ENCODE assay signal across 8 mouse cellular contexts in genomic region chr1:171063569-171064490, GRCm38 (mm10). TPM values are rescaled to one million over a fixed set of nuclear protein-coding genes. Genes with fewer than 3 reads are reported as not detected.
DNase-seq lines count a peak whose midpoint lies in the region; ATAC-seq and TF ChIP-seq lines count a peak whose summit lies in the region.
"Not testable (repeated sequence)": the region's sequence is repeated elsewhere in the genome, so short reads cannot be mapped to it uniquely, and the experiment has no call there.

No protein-coding gene starts in this region.

- H3K36me3 ChIP-seq in G1E (replicated peaks); hindbrain, embryonic 14.5 days (replicated peaks; ENCODE audit: control insufficient read depth, insufficient read depth); lung, embryonic 16.5 days (ENCODE audit: control insufficient read depth, insufficient read depth, low read length); neural tube, embryonic 15.5 days: not testable (repeated sequence)

- peaks cover 17% of the 10 kb centered on the region for H3K9me3 ChIP-seq in G1E (replicated peaks)
- H3K9me3 ChIP-seq in hindbrain, embryonic 14.5 days (ENCODE audit: control insufficient read depth, low read length); lung, embryonic 16.5 days (ENCODE audit: control insufficient read depth, low read length); neural tube, embryonic 15.5 days (replicated peaks): not testable (repeated sequence)

- H3K9ac ChIP-seq in hindbrain, embryonic 14.5 days; neural tube, embryonic 15.5 days (replicated peaks): not testable (repeated sequence)
- peak overlapping the region; percentile 7; the same call in 1 of the 2 replicates for H3K9ac ChIP-seq in lung, embryonic 16.5 days (ENCODE audit: low read length)

- not testable (repeated sequence) for DNase-seq in G1E (ENCODE audit: low spot score); hindbrain, embryonic 14.5 days (ENCODE audit: low spot score)
- peak; percentile 62 for DNase-seq in embryo, embryonic 9.5 days (ENCODE audit: extremely low spot score)
- DNase-seq in gastrocnemius, postnatal 10 days: peak; percentile 56
- DNase-seq in layer of hippocampus, postnatal 25 days (ENCODE audit: extremely low spot score in 1 of 2, low spot score in 1 of 2): peak; percentile 47 to 68
- peak; percentile 72 for DNase-seq in testis, postnatal 10 days (ENCODE audit: low spot score)

- ATAC-seq in G1E (ENCODE audit: extremely low read depth, insufficient number of reproducible peaks, low FRiP score, poor library complexity, severe bottlenecking): not testable (repeated sequence)
- ATAC-seq in hindbrain, embryonic 14.5 days (ENCODE audit: low FRiP score): peak; percentile 65
- ATAC-seq in lung, embryonic 16.5 days (ENCODE audit: low read depth): peak; percentile 76
- ATAC-seq in neural tube, embryonic 15.5 days (ENCODE audit: low FRiP score): peak; percentile 74

- peaks cover 14% of the 10 kb centered on the region for H3K4me1 ChIP-seq in G1E (ENCODE audit: insufficient read depth, low read depth, low read length)
- not testable (repeated sequence) for H3K4me1 ChIP-seq in hindbrain, embryonic 14.5 days (replicated peaks; ENCODE audit: control insufficient read depth, insufficient read depth, low read length)
- H3K4me1 ChIP-seq in lung, embryonic 16.5 days (replicated peaks; ENCODE audit: control insufficient read depth, insufficient read depth, low read length): peaks cover 12% of the 10 kb centered on the region
- H3K4me1 ChIP-seq in neural tube, embryonic 15.5 days: peaks cover 11% of the 10 kb centered on the region

- TF ChIP-seq CTCF in G1E (IDR thresholded peaks at IDR 0.05; ENCODE audit: low read depth, low read length): not testable (repeated sequence)

- H3K4me2 ChIP-seq in hindbrain, embryonic 14.5 days (replicated peaks): peak overlapping the region; percentile 30
- H3K4me2 ChIP-seq in lung, embryonic 16.5 days (ENCODE audit: low read depth, low read length): peak overlapping the region; percentile 51
- peak overlapping the region; percentile 47 for H3K4me2 ChIP-seq in neural tube, embryonic 15.5 days

- H3K4me3 ChIP-seq in G1E (ENCODE audit: low read depth, low read length): peak overlapping the region; percentile 61
- H3K4me3 ChIP-seq in hindbrain, embryonic 14.5 days (replicated peaks; ENCODE audit: low read length): peak overlapping the region; percentile 20
- H3K4me3 ChIP-seq in lung, embryonic 16.5 days (ENCODE audit: low read length): peak overlapping the region; percentile 43
- H3K4me3 ChIP-seq in neural tube, embryonic 15.5 days (replicated peaks): peak overlapping the region; percentile 32

- not testable (repeated sequence) for H3K27ac ChIP-seq in hindbrain, embryonic 14.5 days; lung, embryonic 16.5 days (ENCODE audit: low read length); neural tube, embryonic 15.5 days (replicated peaks)

- 8% methylated on average over 36 of the region's 61 CpGs for WGBS in hindbrain, embryonic 14.5 days
- 8% methylated on average over 36 of the region's 61 CpGs for WGBS in lung, embryonic 16.5 days
- WGBS in neural tube, embryonic 15.5 days: 8% methylated on average over 40 of the region's 61 CpGs

- H3K27me3 ChIP-seq in G1E (ENCODE audit: insufficient read depth, low read length): not testable (repeated sequence)
- peaks cover 30% of the 10 kb centered on the region for H3K27me3 ChIP-seq in hindbrain, embryonic 14.5 days (ENCODE audit: control insufficient read depth, insufficient read depth, low read length)
- peaks cover 17% of the 10 kb centered on the region for H3K27me3 ChIP-seq in lung, embryonic 16.5 days (ENCODE audit: control insufficient read depth, insufficient read depth, low read depth, low read length)
- peaks cover 37% of the 10 kb centered on the region for H3K27me3 ChIP-seq in neural tube, embryonic 15.5 days (replicated peaks)

RNA-seq across cellular contexts. Expression of gene Fcgr3, which starts 0.9 kb away (rescaled TPM):
- total RNA-seq in G1E (2014; fragmentation: Nextera tagmentation) (7.3 and 9.3 TPM in 2 replicates), G1E (2017) (99.6 and 123 TPM in 2 replicates)
- polyA plus RNA-seq in G1E (2012): 0.91 and 1.5 TPM in 2 replicates
- total RNA-seq in gastrocnemius, postnatal 10 days (2021): 1 to 10 TPM; 9.3 to 9.4 TPM
- 9.6 and 11.6 TPM in 2 replicates for polyA plus RNA-seq in hindbrain, embryonic 14.5 days (2014; fragmentation: Nextera tagmentation; extraction: Ambion mirVana)
- total RNA-seq in layer of hippocampus, postnatal 25 days (2021): 10 to 100 TPM; 12.1 to 14.0 TPM
- 12.7 and 19.3 TPM in 2 replicates for polyA plus RNA-seq in lung, embryonic 16.5 days (2015; fragmentation: Nextera tagmentation; extraction: Ambion mirVana)
- 11.5 and 11.8 TPM in 2 replicates for polyA plus RNA-seq in neural tube, embryonic 15.5 days (2015; fragmentation: Nextera tagmentation; extraction: Ambion mirVana)

RNA-seq across cellular contexts. Expression of gene Fcgr4, which starts 45.1 kb away (rescaled TPM):
- not detected in 2 replicates for total RNA-seq in G1E (2014; fragmentation: Nextera tagmentation)
- total RNA-seq in G1E (2017): 0.12 and 0.22 TPM in 2 replicates
- polyA plus RNA-seq in G1E (2012): 0.03 TPM in 1 of 2 replicates, not detected in the other
- total RNA-seq in gastrocnemius, postnatal 10 days (2021): under 1 TPM; 0.19 to 0.41 TPM
- 0.33 and 0.56 TPM in 2 replicates for polyA plus RNA-seq in hindbrain, embryonic 14.5 days (2014; fragmentation: Nextera tagmentation; extraction: Ambion mirVana)
- total RNA-seq in layer of hippocampus, postnatal 25 days (2021): under 1 TPM in 1 of 2 experiments, not detected in 1; 0.22 TPM
- polyA plus RNA-seq in lung, embryonic 16.5 days (2015; fragmentation: Nextera tagmentation; extraction: Ambion mirVana): 0.39 and 0.84 TPM in 2 replicates
- 0.40 and 0.95 TPM in 2 replicates for polyA plus RNA-seq in neural tube, embryonic 15.5 days (2015; fragmentation: Nextera tagmentation; extraction: Ambion mirVana)

RNA-seq across cellular contexts. Expression of gene Cfap126, which starts 49.9 kb away (rescaled TPM):
- total RNA-seq in G1E (2014; fragmentation: Nextera tagmentation) (10.0 and 11.9 TPM in 2 replicates), G1E (2017) (0.64 and 0.76 TPM in 2 replicates)
- polyA plus RNA-seq in G1E (2012): 0.81 and 1.0 TPM in 2 replicates
- 1 to 10 TPM; 1.2 to 1.8 TPM for total RNA-seq in gastrocnemius, postnatal 10 days (2021)
- polyA plus RNA-seq in hindbrain, embryonic 14.5 days (2014; fragmentation: Nextera tagmentation; extraction: Ambion mirVana): 11.7 and 20.3 TPM in 2 replicates
- total RNA-seq in layer of hippocampus, postnatal 25 days (2021): 1 to 10 TPM in 1 of 2 experiments, under 1 TPM in 1; 0.52 to 1.5 TPM
- 15.7 and 20.4 TPM in 2 replicates for polyA plus RNA-seq in lung, embryonic 16.5 days (2015; fragmentation: Nextera tagmentation; extraction: Ambion mirVana)
- polyA plus RNA-seq in neural tube, embryonic 15.5 days (2015; fragmentation: Nextera tagmentation; extraction: Ambion mirVana): 4.4 and 6.3 TPM in 2 replicates
